Mouse (Mus musculus) intestine, embryonic 16.5 days (tissue): Measurements from ENCODE around the gene Ptgfrn. TPM values are rescaled to one million over a fixed set of nuclear protein-coding genes. Genes with fewer than 3 reads are reported as not detected.

Source experiments
- ATAC-seq: fragments of 200-750 bp; cut with Nextera tagmentation; 2 replicates; pipeline ENCODE4 v1.8.0; 2017; ENCODE audit warnings: moderate TSS enrichment, moderate library complexity
- H3K27ac ChIP-seq: fragments of 300-500 bp; sonication (generic); 2 replicates; pipeline ENCODE4 v1.5.1; 2014; ENCODE audit warnings: mild to moderate bottlenecking, low read length
- H3K27me3 ChIP-seq: fragments of 300-500 bp; sonication (generic); replicated peaks from 2 replicates; pipeline ENCODE4 v1.6.1; 2014; ENCODE audit warnings: low read length, control low read depth, mixed read lengths; ENCODE audit not compliant: control insufficient read depth, insufficient read depth
- H3K36me3 ChIP-seq: fragments of 300-500 bp; sonication (generic); 2 replicates; pipeline ENCODE4 v1.6.1; 2014; ENCODE audit warnings: low read length, control low read depth; ENCODE audit not compliant: control insufficient read depth, insufficient read depth
- H3K4me1 ChIP-seq: fragments of 300-500 bp; sonication (generic); 2 replicates; pipeline ENCODE4 v1.6.1; 2014; ENCODE audit warnings: low read length, control low read depth, mixed read lengths; ENCODE audit not compliant: control insufficient read depth, insufficient read depth
- H3K4me2 ChIP-seq: fragments of 300-500 bp; sonication (generic); 2 replicates; pipeline ENCODE4 v1.6.1; 2014; ENCODE audit warnings: low read depth, low read length, control low read depth
- H3K4me3 ChIP-seq: fragments of 300-500 bp; sonication (generic); 2 replicates; pipeline ENCODE4 v1.5.1; 2014; ENCODE audit warnings: mild to moderate bottlenecking, low read length
- H3K9ac ChIP-seq: fragments of 300-500 bp; sonication (generic); 2 replicates; pipeline ENCODE4 v1.6.1; 2014; ENCODE audit warnings: low read depth, low read length
- H3K9me3 ChIP-seq: fragments of 300-500 bp; sonication (generic); 2 replicates; pipeline ENCODE4 v1.6.1; 2016; ENCODE audit warnings: low read length, control low read depth; ENCODE audit not compliant: control insufficient read depth
- WGBS: fragments of 180-500 bp; shearing (Covaris S2); extraction: QIAGEN DNeasy Blood & Tissue Kit; methylation state at CpG from one replicate; pipeline ENCODE4 v1.1.7; 2014; 5-methylcytosine and 5-hydroxymethylcytosine counted together
- polyA plus RNA-seq: library from polyadenylated mRNA; unstranded; fragments of >200 nt; fragmentation: Nextera tagmentation; extraction: Ambion mirVana; gene quantifications from 2 replicates; pipeline ENCODE4 v1.2.1, GENCODE M21; 2015

The Ptgfrn gene
- polyA plus RNA-seq, 1 experiment from 2014 or later, result 3.2 TPM

DNA sequence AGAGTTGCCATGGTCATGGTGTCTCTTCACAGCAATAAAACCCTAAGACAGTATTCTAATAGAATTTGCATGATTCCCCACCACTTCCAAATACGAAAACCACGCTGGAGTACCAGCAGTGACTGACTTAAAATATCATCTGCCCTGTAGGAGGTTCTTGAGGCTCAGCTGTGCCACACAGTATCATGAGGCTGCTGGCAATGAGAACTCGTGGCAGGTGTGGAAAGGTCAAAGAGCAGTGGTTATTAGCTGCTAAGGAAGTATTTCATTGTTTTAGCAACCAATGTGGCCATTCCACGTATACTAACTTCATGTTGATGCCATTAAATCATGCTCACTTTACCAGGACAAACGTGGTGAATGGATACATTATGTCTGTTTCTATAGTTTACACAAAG, 98.9 kb downstream of the Ptgfrn start:
- ATAC-seq, result no peak
- Histone ChIP-seq H3K36me3 (no peaks in the 10 kb centered on the region), H3K4me1 (peaks cover 13% of the 10 kb centered on the region; the same call in 1 of the 2 replicates), H3K27ac (no peak overlapping the region), H3K27me3 (no peaks in the 10 kb centered on the region), H3K4me3 (no peak overlapping the region), H3K9me3 (no peaks in the 10 kb centered on the region), H3K4me2 (no peak overlapping the region), H3K9ac (no peak overlapping the region)
- 59% methylated on average over 5 of the region's 5 CpGs for WGBS

DNA sequence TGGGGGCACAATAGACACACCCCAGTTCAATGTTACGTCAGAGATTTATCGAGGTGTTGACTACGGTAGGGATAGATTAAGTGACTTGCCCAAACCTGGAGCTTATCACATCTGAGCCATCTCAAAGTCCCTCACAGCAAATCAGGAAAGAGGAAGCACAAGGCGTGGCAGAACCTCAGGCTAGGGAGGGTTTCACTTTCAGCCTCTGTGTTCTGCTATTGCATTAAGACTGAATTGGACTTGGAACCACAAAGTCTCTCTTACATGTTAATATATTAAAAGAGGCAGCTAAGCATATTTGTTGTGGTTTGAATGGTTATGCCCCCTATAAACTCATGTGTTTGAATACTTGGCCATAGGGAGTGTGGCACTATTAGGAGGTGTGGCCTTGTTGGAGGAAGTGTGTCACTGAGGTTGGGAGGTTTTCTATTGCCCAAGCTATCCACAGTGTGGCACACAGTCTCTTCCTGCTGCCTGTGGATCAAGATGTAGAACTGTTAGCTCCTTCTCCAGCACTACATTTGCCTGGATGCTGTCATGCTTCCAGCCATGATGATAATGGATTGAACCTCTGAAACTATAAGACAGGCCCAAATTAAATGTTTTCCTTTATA, 99.4 kb downstream of the Ptgfrn start:
- ATAC-seq, result peak; percentile 54
- H3K9ac ChIP-seq, result no peak overlapping the region
- no peak overlapping the region for H3K4me2 ChIP-seq
- peaks cover 11% of the 10 kb centered on the region; the same call in 1 of the 2 replicates for H3K4me1 ChIP-seq
- 79% methylated on average over 4 of the region's 4 CpGs for WGBS
- no peaks in the 10 kb centered on the region for H3K27me3 ChIP-seq
- no peak overlapping the region for H3K27ac ChIP-seq
- no peaks in the 10 kb centered on the region for H3K36me3 ChIP-seq
- H3K9me3 ChIP-seq, result no peaks in the 10 kb centered on the region
- H3K4me3 ChIP-seq, result no peak overlapping the region

- peaks cover 4% of the 10 kb centered on the region; the same call in 1 of the 2 replicates for H3K4me1 ChIP-seq
- H3K9me3 ChIP-seq, result no peaks in the 10 kb centered on the region
- H3K27me3 ChIP-seq, result no peaks in the 10 kb centered on the region
- no peak overlapping the region for H3K9ac ChIP-seq
- no peak overlapping the region for H3K4me3 ChIP-seq
- 71% methylated on average over 5 of the region's 5 CpGs for whole genome bisulfite sequencing
- no peak overlapping the region for H3K27ac ChIP-seq
- ATAC-seq, result no peak
- H3K36me3 ChIP-seq, result no peaks in the 10 kb centered on the region
- H3K4me2 ChIP-seq, result no peak overlapping the region
Observed at GRCm38 (mm10) chr3:101007112-101007782, 102.8 kb downstream of the Ptgfrn start.

GRCm38 (mm10) chr3:101005392-101005791, 104.7 kb downstream of the Ptgfrn start:
- H3K36me3 ChIP-seq, result no peaks in the 10 kb centered on the region
- ATAC-seq, result no peak
- H3K27ac ChIP-seq, result no peak overlapping the region
- no peaks in the 10 kb centered on the region for H3K4me1 ChIP-seq
- WGBS, result 76% methylated on average over 6 of the region's 6 CpGs
- no peak overlapping the region for H3K9ac ChIP-seq
- H3K4me3 ChIP-seq, result no peak overlapping the region
- no peak overlapping the region for H3K4me2 ChIP-seq
- no peaks in the 10 kb centered on the region for H3K27me3 ChIP-seq
- H3K9me3 ChIP-seq, result no peaks in the 10 kb centered on the region

- no peak overlapping the region for H3K27ac ChIP-seq
- no peak overlapping the region for H3K4me2 ChIP-seq
- WGBS, result 84% methylated on average over 15 of the region's 15 CpGs
Observed at GRCm38 (mm10) chr3:101003575-101004356, 106.3 kb downstream of the Ptgfrn start.

DNA sequence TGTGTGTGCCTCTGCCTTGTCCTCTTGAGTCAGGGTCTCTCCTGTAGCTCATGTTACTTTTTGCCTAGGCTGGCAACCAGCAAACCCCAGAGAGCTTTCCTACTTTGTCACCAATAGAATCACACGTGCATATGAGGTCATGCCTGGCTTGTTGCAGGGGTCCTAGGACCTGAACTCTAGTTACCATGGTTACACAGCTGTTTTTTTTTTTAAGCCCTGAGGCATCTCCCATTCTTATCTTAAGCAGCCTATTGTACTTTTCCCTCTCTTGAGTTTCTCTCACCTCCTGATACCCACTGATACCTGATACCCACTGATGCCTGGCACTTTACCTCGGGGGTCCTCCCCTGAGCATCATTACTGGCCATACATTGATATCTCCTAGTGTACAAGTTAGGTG, 110.3 kb downstream of the Ptgfrn start:
- Histone ChIP-seq H3K4me2 (no peak overlapping the region), H3K27me3 (no peaks in the 10 kb centered on the region), H3K9ac (no peak overlapping the region), H3K36me3 (no peaks in the 10 kb centered on the region), H3K27ac (no peak overlapping the region), H3K4me1 (no peaks in the 10 kb centered on the region), H3K9me3 (no peaks in the 10 kb centered on the region), H3K4me3 (no peak overlapping the region)
- ATAC-seq, result no peak
- 36% methylated on average over 2 of the region's 2 CpGs for WGBS

More at GRCm38 (mm10) chr3:101003575-101004356, 106.3 kb downstream of the Ptgfrn start:
- H3K4me1 ChIP-seq, result no peaks in the 10 kb centered on the region
- H3K4me3 ChIP-seq, result no peak overlapping the region
- no peaks in the 10 kb centered on the region for H3K36me3 ChIP-seq
- no peak overlapping the region for H3K9ac ChIP-seq
- no peaks in the 10 kb centered on the region for H3K27me3 ChIP-seq
- no peaks in the 10 kb centered on the region for H3K9me3 ChIP-seq
- ATAC-seq, result no peak

- Histone ChIP-seq H3K27me3 (no peaks in the 10 kb centered on the region), H3K4me3 (no peak overlapping the region), H3K4me1 (no peaks in the 10 kb centered on the region), H3K27ac (no peak overlapping the region), H3K9ac (no peak overlapping the region), H3K4me2 (no peak overlapping the region), H3K36me3 (no peaks in the 10 kb centered on the region), H3K9me3 (no peaks in the 10 kb centered on the region)
- WGBS, result 17% methylated on average over 6 of the region's 6 CpGs
- ATAC-seq, result peak; percentile 18; the same call in 1 of the 2 replicates
Observed at GRCm38 (mm10) chr3:100998904-100999340, 111.2 kb downstream of the Ptgfrn start.

DNA sequence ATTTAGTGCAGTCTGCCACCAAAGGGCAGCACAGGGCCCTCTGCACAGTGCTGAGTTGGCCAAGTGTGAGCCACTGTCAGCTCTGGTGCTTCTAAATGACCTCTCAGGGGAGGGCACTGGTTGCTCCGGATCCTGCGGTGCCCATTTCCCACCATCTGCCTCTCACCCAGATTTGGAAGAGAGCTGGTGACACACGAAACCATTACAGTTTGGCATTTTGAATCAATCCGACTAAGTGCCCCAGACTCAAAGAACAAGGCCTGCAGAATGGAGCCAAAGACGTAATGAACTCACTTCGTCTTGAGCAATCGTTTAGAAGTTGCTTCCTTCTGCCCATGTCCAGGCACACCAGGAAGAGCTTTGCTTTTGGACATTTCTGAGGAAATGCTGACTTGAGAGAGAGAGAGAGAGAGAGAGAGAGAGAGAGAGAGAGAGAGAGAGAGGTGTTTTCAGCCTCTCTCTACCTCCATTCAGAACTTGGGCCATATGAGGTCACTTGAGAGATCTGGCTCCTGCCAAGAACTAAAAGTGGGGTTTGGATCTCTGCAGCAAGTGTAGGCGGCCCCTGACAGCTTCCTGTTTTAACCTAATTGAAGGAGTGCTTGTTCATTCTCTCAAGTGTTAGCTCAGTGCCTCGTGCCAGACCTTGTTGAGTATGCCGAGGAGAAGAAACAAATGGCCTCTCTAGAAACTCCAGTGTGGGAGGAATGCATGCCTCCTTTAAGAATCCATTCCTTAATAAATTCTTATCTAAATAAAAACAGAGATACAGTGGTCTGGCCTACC, 112.1 kb downstream of the Ptgfrn start:
- 66% methylated on average over 10 of the region's 10 CpGs for WGBS
- H3K9ac ChIP-seq, result no peak overlapping the region
- peak; percentile 36; the same call in 1 of the 2 replicates for ATAC-seq
- H3K9me3 ChIP-seq, result no peaks in the 10 kb centered on the region
- H3K4me1 ChIP-seq, result 0 out of 2 replicates have a peak, but pooled peaks cover 3% of the 10 kb centered on the region
- H3K4me3 ChIP-seq, result no peak overlapping the region
- no peak overlapping the region for H3K4me2 ChIP-seq
- H3K27ac ChIP-seq, result no peak overlapping the region
- no peaks in the 10 kb centered on the region for H3K27me3 ChIP-seq
- no peaks in the 10 kb centered on the region for H3K36me3 ChIP-seq

DNA sequence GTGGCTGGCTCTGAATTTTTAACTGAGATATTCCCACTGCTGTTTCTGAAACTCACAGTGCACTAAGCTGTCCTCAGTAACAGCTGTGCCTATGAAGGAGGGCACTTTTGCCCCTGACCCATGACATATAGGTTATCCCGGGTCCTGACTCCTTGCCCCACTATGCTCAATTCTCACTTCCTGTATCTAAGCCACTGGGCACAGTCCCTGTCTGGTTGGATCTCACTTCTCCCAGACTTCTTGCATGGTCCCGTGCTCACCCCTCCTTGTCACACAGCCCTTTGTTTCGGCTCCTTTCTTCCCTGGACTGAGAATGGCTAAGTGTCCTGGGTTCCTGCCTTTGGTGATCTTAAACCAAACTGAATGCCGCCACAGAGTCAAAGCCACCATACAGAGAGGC, 115.8 kb downstream of the Ptgfrn start:
- 0 out of 2 replicates have a peak, but pooled peaks cover 3% of the 10 kb centered on the region for H3K4me1 ChIP-seq
- H3K9me3 ChIP-seq, result no peaks in the 10 kb centered on the region
- no peak overlapping the region for H3K9ac ChIP-seq
- WGBS, result 83% methylated on average over 4 of the region's 4 CpGs
- H3K4me2 ChIP-seq, result no peak overlapping the region
- no peak overlapping the region for H3K27ac ChIP-seq
- H3K4me3 ChIP-seq, result no peak overlapping the region
- ATAC-seq, result no peak
- H3K27me3 ChIP-seq, result no peaks in the 10 kb centered on the region
- H3K36me3 ChIP-seq, result no peaks in the 10 kb centered on the region
